In genomic region chr7:105513845-105514291, GRCm38 (mm10) we compare ENCODE assay signal across 16 mouse cellular contexts. TPM values are rescaled to one million over a fixed set of nuclear protein-coding genes. Genes with fewer than 3 reads are reported as not detected.
A peak's percentile ranks its signal among the peaks of the same experiment; 100 is the strongest.
DNase-seq lines count a peak whose midpoint lies in the region; ATAC-seq lines count a peak whose summit lies in the region.
"Had no signal": no experiment of that assay in that cellular context is flagged by ENCODE, and none has a peak within 500 bp of the region (broad histone marks: within the 10 kb centered on the region; RNA-seq: fewer than 3 reads in every experiment).

No protein-coding gene starts in this region.

- 61% methylated on average over 5 of the region's 5 CpGs for WGBS in forebrain, embryonic 14.5 days
- 62% methylated on average over 5 of the region's 5 CpGs for WGBS in forebrain, embryonic 11.5 days
- 65% methylated on average over 5 of the region's 5 CpGs for WGBS in neural tube, embryonic 12.5 days
- WGBS in midbrain, embryonic 14.5 days = 52% methylated on average over 5 of the region's 5 CpGs

- H3K27me3 ChIP-seq in forebrain, embryonic 14.5 days (replicated peaks; ENCODE audit: control insufficient read depth, insufficient read depth, low read length) = no peaks in the 10 kb centered on the region
- H3K27me3 ChIP-seq in forebrain, embryonic 11.5 days (ENCODE audit: control insufficient read depth, insufficient read depth, low read length) = no peaks in the 10 kb centered on the region
- H3K27me3 ChIP-seq in neural tube, embryonic 12.5 days (replicated peaks) = no peaks in the 10 kb centered on the region
- H3K27me3 ChIP-seq in midbrain, embryonic 14.5 days (ENCODE audit: control insufficient read depth, insufficient read depth, low read length) = no peaks in the 10 kb centered on the region
- H3K27me3 ChIP-seq: limb, embryonic 15.5 days had no signal

- H3K4me3 ChIP-seq in forebrain, embryonic 14.5 days (ENCODE audit: low read depth, low read length) = no peak overlapping the region
- no peak overlapping the region for H3K4me3 ChIP-seq in forebrain, embryonic 11.5 days (ENCODE audit: low read depth, low read length)
- no peak overlapping the region for H3K4me3 ChIP-seq in neural tube, embryonic 12.5 days
- H3K4me3 ChIP-seq in midbrain, embryonic 14.5 days (replicated peaks; ENCODE audit: low read depth, low read length) = no peak overlapping the region
- H3K4me3 ChIP-seq: heart, embryonic 10.5 days; limb, embryonic 15.5 days; megakaryocyte, embryonic 14.5 days had no signal

- H3K9me3 ChIP-seq in forebrain, embryonic 14.5 days (replicated peaks; ENCODE audit: control insufficient read depth, low read length) = no peaks in the 10 kb centered on the region
- no peaks in the 10 kb centered on the region for H3K9me3 ChIP-seq in forebrain, embryonic 11.5 days (ENCODE audit: control insufficient read depth, low read length)
- H3K9me3 ChIP-seq in neural tube, embryonic 12.5 days = no peaks in the 10 kb centered on the region
- H3K9me3 ChIP-seq in midbrain, embryonic 14.5 days (ENCODE audit: control insufficient read depth, low read length) = no peaks in the 10 kb centered on the region
- H3K9me3 ChIP-seq: heart, embryonic 10.5 days; limb, embryonic 15.5 days; megakaryocyte, embryonic 14.5 days had no signal

- H3K9ac ChIP-seq in forebrain, embryonic 14.5 days (ENCODE audit: low read length) = no peak overlapping the region
- no peak overlapping the region for H3K9ac ChIP-seq in forebrain, embryonic 11.5 days (ENCODE audit: low read length)
- H3K9ac ChIP-seq in neural tube, embryonic 12.5 days = no peak overlapping the region
- 0 out of 2 replicates have a peak overlapping the region, but pooled peaks have one; percentile 6 for H3K9ac ChIP-seq in midbrain, embryonic 14.5 days (replicated peaks; ENCODE audit: low read length)
- H3K9ac ChIP-seq: limb, embryonic 15.5 days had no signal

- ATAC-seq in forebrain, embryonic 14.5 days = peak; percentile 63
- ATAC-seq in forebrain, embryonic 11.5 days (replicated peaks; ENCODE audit: low FRiP score) = no peak
- ATAC-seq in neural tube, embryonic 12.5 days (ENCODE audit: low FRiP score, low read depth) = peak; percentile 70
- ATAC-seq in midbrain, embryonic 14.5 days (ENCODE audit: low FRiP score, low TSS enrichment) = peak; percentile 51; the same call in 1 of the 2 replicates

- H3K4me1 ChIP-seq in forebrain, embryonic 14.5 days (ENCODE audit: control insufficient read depth, insufficient read depth, low read length) = no peaks in the 10 kb centered on the region
- H3K4me1 ChIP-seq in forebrain, embryonic 11.5 days (replicated peaks; ENCODE audit: control insufficient read depth, insufficient read depth, low read length) = no peaks in the 10 kb centered on the region
- no peaks in the 10 kb centered on the region for H3K4me1 ChIP-seq in neural tube, embryonic 12.5 days
- peaks cover 8% of the 10 kb centered on the region; the same call in 1 of the 2 replicates for H3K4me1 ChIP-seq in midbrain, embryonic 14.5 days (ENCODE audit: control insufficient read depth, insufficient read depth, low read length)
- H3K4me1 ChIP-seq: heart, embryonic 10.5 days had no signal

- H3K4me2 ChIP-seq in forebrain, embryonic 14.5 days (ENCODE audit: low read length) = no peak overlapping the region
- no peak overlapping the region for H3K4me2 ChIP-seq in forebrain, embryonic 11.5 days (ENCODE audit: low read depth, low read length, severe bottlenecking)
- H3K4me2 ChIP-seq in neural tube, embryonic 12.5 days (replicated peaks) = no peak overlapping the region
- H3K4me2 ChIP-seq in midbrain, embryonic 14.5 days (ENCODE audit: low read length) = no peak overlapping the region
- H3K4me2 ChIP-seq: limb, embryonic 15.5 days had no signal

- H3K27ac ChIP-seq in forebrain, embryonic 14.5 days (ENCODE audit: low read depth, low read length) = no peak overlapping the region
- no peak overlapping the region for H3K27ac ChIP-seq in forebrain, embryonic 11.5 days (ENCODE audit: low read depth, low read length)
- H3K27ac ChIP-seq in neural tube, embryonic 12.5 days = no peak overlapping the region
- peak overlapping the region; percentile 45 for H3K27ac ChIP-seq in midbrain, embryonic 14.5 days (replicated peaks; ENCODE audit: low read depth, low read length)
- H3K27ac ChIP-seq: heart, embryonic 10.5 days; limb, embryonic 15.5 days had no signal

- H3K36me3 ChIP-seq in forebrain, embryonic 14.5 days (ENCODE audit: control insufficient read depth, insufficient read depth, low read length) = no peaks in the 10 kb centered on the region
- H3K36me3 ChIP-seq in forebrain, embryonic 11.5 days (ENCODE audit: control insufficient read depth, insufficient read depth, low read length) = no peaks in the 10 kb centered on the region
- no peaks in the 10 kb centered on the region for H3K36me3 ChIP-seq in neural tube, embryonic 12.5 days
- no peaks in the 10 kb centered on the region for H3K36me3 ChIP-seq in midbrain, embryonic 14.5 days (ENCODE audit: control insufficient read depth, insufficient read depth, low read length)
- H3K36me3 ChIP-seq: heart, embryonic 10.5 days; limb, embryonic 15.5 days had no signal

- peak; percentile 54 for DNase-seq in forebrain, embryonic 14.5 days (ENCODE audit: low spot score)
- DNase-seq in forebrain, embryonic 11.5 days (ENCODE audit: low spot score) = no peak
- no peak for DNase-seq in neural tube, embryonic 10.5 days (ENCODE audit: extremely low spot score, low spot score)
- DNase-seq in midbrain, embryonic 14.5 days = peak; percentile 75
- DNase-seq in telencephalon, adult 2 months (ENCODE audit: low read depth, low spot score) = peak; percentile 32
- no peak for DNase-seq in adrenal gland, postnatal 25 days
- DNase-seq in kidney, adult 9 months = no peak
- DNase-seq: adrenal gland, adult 8-10 months; gastrocnemius, postnatal 25 days; kidney, adult 18-20 months; lung, adult 2 months; right cerebral cortex, postnatal 14 days had no signal

RNA-seq across cellular contexts. Expression of gene Cavin3, which starts 31.8 kb away (rescaled TPM):
- 28.6 and 31.3 TPM in 2 replicates for polyA plus RNA-seq in forebrain, embryonic 14.5 days (2014; fragmentation: Nextera tagmentation; extraction: Ambion mirVana)
- 21.1 and 26.4 TPM in 2 replicates for polyA plus RNA-seq in forebrain, embryonic 11.5 days (2014; fragmentation: Nextera tagmentation; extraction: Ambion mirVana)
- 29.2 and 29.3 TPM in 2 replicates for polyA plus RNA-seq in neural tube, embryonic 12.5 days (2016; fragmentation: Nextera tagmentation; extraction: Ambion mirVana)
- polyA plus RNA-seq in midbrain, embryonic 14.5 days (2014; fragmentation: Nextera tagmentation; extraction: Ambion mirVana) = 23.2 and 27.9 TPM in 2 replicates
- total RNA-seq in adrenal gland, postnatal 25 days (2021) = 77.1 and 96.1 TPM in 2 replicates

RNA-seq across cellular contexts. Expression of gene Smpd1, which starts 40.3 kb away (rescaled TPM):
- polyA plus RNA-seq in forebrain, embryonic 14.5 days (2014; fragmentation: Nextera tagmentation; extraction: Ambion mirVana) = 79.9 and 88.5 TPM in 2 replicates
- 35.1 and 42.1 TPM in 2 replicates for polyA plus RNA-seq in forebrain, embryonic 11.5 days (2014; fragmentation: Nextera tagmentation; extraction: Ambion mirVana)
- polyA plus RNA-seq in neural tube, embryonic 12.5 days (2016; fragmentation: Nextera tagmentation; extraction: Ambion mirVana) = 53.8 and 56.6 TPM in 2 replicates
- polyA plus RNA-seq in midbrain, embryonic 14.5 days (2014; fragmentation: Nextera tagmentation; extraction: Ambion mirVana) = 90.6 and 91.4 TPM in 2 replicates
- total RNA-seq in adrenal gland, postnatal 25 days (2021) = 48.2 and 49.1 TPM in 2 replicates

Comparison
In these comparisons a context has a peak if more than half of its experiments do, and no peak if none do; other contexts are left out.
1. DNase-seq: peak in forebrain, embryonic 14.5 days (single experiment), midbrain, embryonic 14.5 days (single experiment) and telencephalon, adult 2 months (single experiment); none in forebrain, embryonic 11.5 days (single experiment), neural tube, embryonic 10.5 days (single experiment), adrenal gland, postnatal 25 days (single experiment) and kidney, adult 9 months (single experiment).